Mouse (Mus musculus) small intestine, adult 2 months (tissue): ENCODE data around the gene Ltc4s.

Experiments
- CTCF ChIP-seq: fragments of 200-500 bp; IDR thresholded peaks from 2 replicates; pipeline ENCODE4 v1.5.1; 2012; ENCODE audit warnings: low read depth, mild to moderate bottlenecking, control low read depth, inconsistent platforms, low read length, moderate library complexity, mixed read lengths; ENCODE audit not compliant: insufficient replicate concordance, insufficient read length; ENCODE audit errors: extremely low read depth
- POLR2A ChIP-seq: fragments of 200-500 bp; IDR thresholded peaks from 2 replicates; pipeline ENCODE4 v1.6.1; 2012; ENCODE audit warnings: low read depth, mild to moderate bottlenecking, control low read depth, inconsistent platforms, low read length, moderate library complexity

- TF ChIP-seq POLR2A: no peak
- TF ChIP-seq CTCF: no peak
Observed at GRCm38 (mm10) chr11:50192278-50192677, 46.1 kb downstream of the Ltc4s start.
